Mouse (Mus musculus) small intestine, adult 2 months (tissue): ENCODE measurements around the gene Smg9. TPM values are rescaled to one million over a fixed set of nuclear protein-coding genes. Genes with fewer than 3 reads are reported as not detected.
A peak's percentile ranks its signal among the peaks of the same experiment; 100 is the strongest.
"Not testable (repeated sequence)": the region's sequence is repeated elsewhere in the genome, so short reads cannot be mapped to it uniquely, and the experiment has no call there.

ENCODE experiments used
- H3K27ac ChIP-seq: fragments of 200-500 bp; 2 replicates; pipeline ENCODE4 v1.5.1; 2012; ENCODE audit warnings: low read depth, low read length, control low read depth, inconsistent platforms; ENCODE audit not compliant: insufficient read depth
- H3K27me3 ChIP-seq: fragments of 200-500 bp; 2 replicates; pipeline ENCODE4 v1.6.1; 2012; ENCODE audit warnings: mild to moderate bottlenecking, moderate library complexity, low read length, inconsistent platforms; ENCODE audit not compliant: control insufficient read depth, insufficient read depth
- H3K36me3 ChIP-seq: fragments of 200-500 bp; 2 replicates; pipeline ENCODE4 v1.6.1; 2012; ENCODE audit warnings: mild to moderate bottlenecking, low read length, control low read depth, inconsistent platforms; ENCODE audit not compliant: control insufficient read depth, insufficient read depth
- H3K4me1 ChIP-seq: fragments of 200-500 bp; 2 replicates; pipeline ENCODE4 v1.6.1; 2012; ENCODE audit warnings: low read length, inconsistent platforms, mixed read lengths; ENCODE audit not compliant: control insufficient read depth, insufficient read depth, insufficient read length
- H3K4me3 ChIP-seq: fragments of 200-500 bp; 2 replicates; pipeline ENCODE4 v1.5.1; 2012; ENCODE audit warnings: low read depth, mild to moderate bottlenecking, control low read depth, inconsistent platforms, low read length, moderate library complexity
- CTCF ChIP-seq: fragments of 200-500 bp; IDR thresholded peaks from 2 replicates; pipeline ENCODE4 v1.5.1; 2012; ENCODE audit warnings: low read depth, mild to moderate bottlenecking, control low read depth, inconsistent platforms, low read length, moderate library complexity, mixed read lengths; ENCODE audit not compliant: insufficient replicate concordance, insufficient read length; ENCODE audit errors: extremely low read depth
- POLR2A ChIP-seq: fragments of 200-500 bp; IDR thresholded peaks from 2 replicates; pipeline ENCODE4 v1.6.1; 2012; ENCODE audit warnings: low read depth, mild to moderate bottlenecking, control low read depth, inconsistent platforms, low read length, moderate library complexity
- WGBS: fragments of 180-500 bp; shearing (Covaris S2); methylation state at CpG from one replicate; pipeline ENCODE4 v1.1.7; 2018; 5-methylcytosine and 5-hydroxymethylcytosine counted together
- polyA plus RNA-seq: library from polyadenylated mRNA; depleted of rRNA; stranded (reverse); fragments of >200 nt; gene quantifications from 2 replicates; pipeline ENCODE4 v1.2.3, GENCODE M21; 2012

The Smg9 gene
- polyA plus RNA-seq, 1 experiment, result 54.2 TPM

DNA sequence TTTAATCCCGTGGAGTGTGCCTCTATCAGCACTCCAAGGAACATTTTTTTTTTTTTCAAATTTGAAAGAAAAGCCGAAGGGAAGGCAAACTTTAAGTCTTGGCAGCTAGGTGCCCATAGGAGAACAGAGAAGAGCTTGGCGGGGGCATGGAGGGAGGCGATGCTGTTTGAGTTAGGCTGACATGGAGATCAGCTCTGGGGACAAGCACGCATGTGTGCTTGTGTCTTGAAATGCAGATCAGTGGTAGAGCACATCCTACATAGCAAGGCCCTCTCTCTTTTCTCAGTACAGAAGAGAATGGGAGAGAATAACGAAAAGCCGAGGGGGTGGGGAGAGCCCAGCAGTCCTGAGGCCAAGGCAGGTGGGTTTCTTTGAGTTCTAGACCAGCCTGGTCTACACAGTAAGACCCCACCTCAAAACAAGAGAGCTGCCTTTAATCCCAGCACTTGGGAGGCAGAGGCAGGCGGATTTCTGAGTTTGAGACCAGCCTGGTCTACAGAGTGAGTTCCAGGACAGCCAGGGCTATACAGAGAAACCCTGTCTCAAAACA is 980 bp upstream of the Smg9 start:
- no peaks in the 10 kb centered on the region for H3K27me3 ChIP-seq
- no peak overlapping the region for H3K27ac ChIP-seq
- no peak overlapping the region for H3K4me3 ChIP-seq
- peaks cover 9% of the 10 kb centered on the region for H3K4me1 ChIP-seq
- no peaks in the 10 kb centered on the region for H3K36me3 ChIP-seq
- 94% methylated on average over 8 of the region's 8 CpGs for WGBS
- TF ChIP-seq POLR2A, result no peak
- no peak for TF ChIP-seq CTCF

DNA sequence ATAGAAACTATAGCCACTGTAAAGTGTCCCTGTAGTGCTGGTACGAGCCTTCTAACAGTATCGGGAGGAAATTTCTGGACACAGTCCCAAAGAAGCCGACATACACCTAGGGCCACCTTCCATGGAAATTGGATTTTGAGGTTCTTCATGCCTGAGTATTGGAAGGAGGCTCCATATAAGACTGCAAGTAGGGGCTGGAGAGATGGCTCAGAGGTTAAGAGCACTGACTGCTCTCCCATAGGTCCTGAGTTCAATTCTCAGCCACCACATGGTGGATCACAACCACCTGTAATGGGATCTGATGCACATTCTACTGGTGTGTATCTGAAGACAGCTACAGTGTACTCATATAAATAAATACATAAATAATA is 648 bp downstream of the Smg9 start:
- H3K4me1 ChIP-seq, result peaks cover 5% of the 10 kb centered on the region; the same call in 1 of the 2 replicates
- peak overlapping the region; percentile 70 for H3K4me3 ChIP-seq
- WGBS, result 4% methylated on average over 3 of the region's 3 CpGs
- peak overlapping the region; percentile 30; the same call in 1 of the 2 replicates for H3K27ac ChIP-seq
- peaks cover 5% of the 10 kb centered on the region; the same call in 1 of the 2 replicates for H3K36me3 ChIP-seq
- TF ChIP-seq CTCF, result no peak
- TF ChIP-seq POLR2A, result no peak
- H3K27me3 ChIP-seq, result no peaks in the 10 kb centered on the region

DNA sequence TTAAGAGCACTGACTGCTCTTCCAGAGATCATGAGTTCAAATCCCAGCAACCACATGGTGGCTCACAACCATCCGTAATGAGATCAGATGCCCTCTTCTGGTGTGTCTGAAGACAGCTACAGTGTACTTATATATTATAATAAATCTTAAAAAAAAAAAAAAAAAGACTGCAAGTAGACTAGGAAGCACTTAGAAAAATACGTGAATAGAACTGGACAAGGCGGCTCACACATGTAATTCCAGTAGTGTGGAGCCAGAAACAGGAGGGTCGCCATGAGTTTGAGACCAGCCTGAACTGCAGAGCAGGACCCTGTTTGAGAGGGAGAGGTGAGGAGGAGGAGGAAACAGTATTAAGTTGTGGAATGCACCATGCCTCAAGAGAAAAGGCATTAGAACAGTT is 1.1 kb downstream of the Smg9 start:
- not testable (repeated sequence) for H3K27ac ChIP-seq, H3K27me3 ChIP-seq, H3K4me3 ChIP-seq, H3K4me1 ChIP-seq, H3K36me3 ChIP-seq
- 82% methylated on average over 4 of the region's 4 CpGs for WGBS

GRCm38 (mm10) chr7:24402851-24403250 is 3.4 kb downstream of the Smg9 start:
- H3K4me1 ChIP-seq, result peaks cover 8% of the 10 kb centered on the region; the same call in 1 of the 2 replicates
- H3K27ac ChIP-seq, result no peak overlapping the region
- WGBS, result 98% methylated on average over 9 of the region's 9 CpGs
- TF ChIP-seq POLR2A, result no peak
- TF ChIP-seq CTCF, result peak; percentile 47; the same call in 1 of the 2 replicates
- H3K27me3 ChIP-seq, result no peaks in the 10 kb centered on the region
- H3K4me3 ChIP-seq, result no peak overlapping the region
- H3K36me3 ChIP-seq, result peaks cover 18% of the 10 kb centered on the region

DNA sequence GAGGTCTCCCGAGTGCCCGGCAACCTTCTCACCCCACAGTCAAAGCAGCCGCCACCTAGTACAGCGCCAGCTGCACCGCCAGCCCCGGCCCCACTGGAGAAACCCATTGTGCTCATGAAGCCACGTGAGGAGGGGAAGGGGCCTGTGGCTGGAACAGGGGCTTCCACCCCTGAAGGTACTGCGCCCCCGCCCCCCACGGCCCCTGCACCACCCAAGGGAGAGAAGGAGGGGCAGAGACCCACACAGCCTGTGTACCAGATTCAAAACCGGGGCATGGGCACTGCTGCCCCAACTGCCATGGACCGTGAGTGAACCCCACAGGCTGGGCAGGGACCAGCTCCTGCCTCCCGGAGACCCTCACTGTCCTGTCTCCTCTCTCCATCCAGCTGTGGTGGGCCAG is 6.2 kb downstream of the Smg9 start:
- 96% methylated on average over 13 of the region's 13 CpGs for WGBS
- H3K4me3 ChIP-seq, result no peak overlapping the region
- peaks cover 2% of the 10 kb centered on the region; the same call in 1 of the 2 replicates for H3K4me1 ChIP-seq
- TF ChIP-seq CTCF, result no peak
- no peak for TF ChIP-seq POLR2A
- no peak overlapping the region for H3K27ac ChIP-seq
- no peaks in the 10 kb centered on the region for H3K27me3 ChIP-seq
- H3K36me3 ChIP-seq, result peaks cover 22% of the 10 kb centered on the region

DNA sequence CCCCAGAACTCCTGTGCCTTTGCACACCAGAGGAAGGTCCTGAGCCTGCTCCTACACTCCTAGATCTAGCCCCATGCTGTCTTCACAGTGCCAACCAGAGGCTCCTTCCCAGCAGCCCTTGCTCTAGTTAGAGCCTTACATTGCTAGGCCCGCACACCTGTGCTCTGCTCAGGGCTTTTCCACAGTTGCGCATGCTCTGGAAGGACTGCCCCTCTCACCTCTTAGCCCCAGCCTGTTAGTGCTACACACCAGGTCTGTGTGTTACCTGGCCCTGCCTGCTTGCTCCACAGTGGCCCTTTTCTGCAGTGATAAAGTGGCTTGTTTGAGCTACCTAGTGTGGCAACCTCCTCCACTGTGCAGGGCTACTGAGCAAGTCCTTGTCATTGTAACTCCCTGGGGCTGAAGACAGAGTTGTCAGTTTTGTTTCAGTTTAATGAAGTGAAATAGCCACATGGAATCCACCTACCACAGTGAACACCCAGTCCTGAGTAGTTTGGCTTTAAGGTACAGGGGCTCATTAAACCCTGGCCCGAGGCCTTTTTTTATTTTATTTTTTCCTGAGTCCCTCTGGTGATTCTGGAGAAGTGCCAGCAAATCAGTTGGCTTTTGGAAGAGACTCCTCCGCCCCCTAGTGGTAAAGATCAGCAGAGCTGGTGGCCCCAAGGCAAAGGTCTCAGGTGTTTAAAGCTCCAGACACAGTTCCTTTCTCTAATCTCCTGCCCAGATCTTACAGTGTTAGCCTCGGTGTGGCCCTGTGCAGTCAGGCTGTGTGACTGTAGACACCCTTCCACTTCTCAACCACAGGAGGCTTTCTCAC is 7.3 kb downstream of the Smg9 start:
- peaks cover 22% of the 10 kb centered on the region for H3K36me3 ChIP-seq
- 38% methylated on average over 5 of the region's 5 CpGs for WGBS
- no peak for TF ChIP-seq POLR2A
- TF ChIP-seq CTCF, result peak; percentile 81; the same call in 1 of the 2 replicates
- peaks cover 2% of the 10 kb centered on the region; the same call in 1 of the 2 replicates for H3K4me1 ChIP-seq
- H3K27me3 ChIP-seq, result no peaks in the 10 kb centered on the region
- H3K27ac ChIP-seq, result no peak overlapping the region
- no peak overlapping the region for H3K4me3 ChIP-seq

- no peak for TF ChIP-seq POLR2A
- TF ChIP-seq CTCF, result no peak
- WGBS, result 89% methylated on average over 9 of the region's 9 CpGs
- Histone ChIP-seq H3K27me3 (no peaks in the 10 kb centered on the region), H3K36me3 (peaks cover 22% of the 10 kb centered on the region), H3K4me3 (no peak overlapping the region), H3K4me1 (peaks cover 2% of the 10 kb centered on the region), H3K27ac (no peak overlapping the region)
Observed at GRCm38 (mm10) chr7:24408186-24408585, 8.8 kb downstream of the Smg9 start.

DNA sequence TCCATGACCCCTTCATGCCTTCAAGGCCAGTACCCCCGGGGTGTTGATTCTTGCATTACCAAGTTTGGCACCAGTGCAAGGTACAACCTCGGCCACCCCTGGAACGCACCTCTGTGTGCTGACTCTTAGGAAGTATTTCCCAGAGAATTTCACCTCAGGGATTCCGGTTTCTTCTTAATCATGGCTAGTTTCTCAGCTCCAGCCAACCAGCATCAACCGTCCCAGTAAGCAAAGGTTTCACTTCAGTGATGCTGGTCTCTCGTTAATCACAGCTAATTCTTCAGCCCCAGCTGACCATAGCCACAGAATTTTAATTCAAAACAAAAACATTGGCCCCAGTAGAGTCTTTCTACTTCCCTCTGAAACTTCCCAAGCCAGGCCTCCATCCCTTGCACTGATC is 10.7 kb downstream of the Smg9 start:
- Histone ChIP-seq H3K4me3 (no peak overlapping the region), H3K4me1 (peaks cover 2% of the 10 kb centered on the region), H3K36me3 (peaks cover 17% of the 10 kb centered on the region), H3K27ac (no peak overlapping the region), H3K27me3 (no peaks in the 10 kb centered on the region)
- WGBS, result 65% methylated on average over 6 of the region's 6 CpGs
- TF ChIP-seq CTCF (no peak), POLR2A (no peak)
